Mouse (Mus musculus): Measurements from ENCODE around the gene Olfr1176. TPM values are rescaled to one million over a fixed set of nuclear protein-coding genes. Genes with fewer than 3 reads are reported as not detected.

The Olfr1176 gene
- polyA plus RNA-seq (2016; fragmentation: Nextera tagmentation; extraction: Ambion mirVana): not detected in 2 replicates

DNA sequence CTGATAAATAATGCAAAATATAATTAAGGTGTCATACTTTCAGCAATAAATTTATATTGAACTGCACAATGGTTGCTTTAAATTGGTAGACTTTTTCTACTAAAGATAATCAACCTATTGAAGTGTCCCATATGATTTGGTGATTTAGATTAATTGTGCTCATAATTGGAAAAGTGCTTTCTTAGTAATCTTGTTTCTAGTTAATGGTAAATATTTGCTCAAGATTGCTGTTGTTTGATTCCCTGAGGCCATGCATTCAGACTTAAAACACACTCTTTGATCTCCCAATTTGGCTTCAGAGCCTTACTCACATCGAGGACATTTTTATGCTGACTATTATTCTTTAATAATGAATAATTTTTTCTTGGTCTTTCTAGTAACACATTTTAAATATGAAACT, at the start of gene Olfr1176:
TSS of gene Olfr1176 (plus strand) at position 301 of the 400 bp plus-strand sequence.
- no peak within 1 kb of the TSS for H3K27ac ChIP-seq
- DNase-seq (ENCODE audit: low spot score): no peak
- no peaks in the 10 kb centered on the region for H3K4me1 ChIP-seq
- H3K9me3 ChIP-seq: no peaks in the 10 kb centered on the region
- 73% methylated on average over 1 of the region's 1 CpGs for WGBS
- no peaks in the 10 kb centered on the region for H3K27me3 ChIP-seq (ENCODE audit: insufficient read depth, poor library complexity, severe bottlenecking)
- H3K36me3 ChIP-seq: no peaks in the 10 kb centered on the region
- no peak within 1 kb of the TSS for H3K4me3 ChIP-seq

DNA sequence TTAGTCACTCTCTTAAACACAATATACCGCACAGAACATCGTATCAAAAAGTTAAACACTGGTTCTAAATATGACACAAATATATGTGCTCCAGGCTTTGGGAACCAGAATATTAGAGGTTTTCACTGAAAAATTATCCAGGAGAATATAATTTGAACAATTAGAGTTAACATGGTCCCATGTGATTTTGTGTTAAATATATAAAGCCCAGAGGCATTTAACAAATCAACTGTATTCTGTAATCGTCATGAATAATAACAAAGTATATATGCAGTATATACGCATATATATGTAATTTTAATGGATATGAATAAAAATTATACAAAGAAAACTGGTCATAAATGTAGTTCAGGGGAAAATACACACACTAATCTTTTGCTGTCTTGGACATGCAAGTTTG, 21.5 kb upstream of the Olfr1176 start, which contains the start of gene Olfr1174-ps:
TSS of gene Olfr1174-ps (minus strand) at position 101 of the 400 bp plus-strand sequence.
- Histone ChIP-seq H3K4me3 (no peak within 1 kb of the TSS), H3K36me3 (no peaks in the 10 kb centered on the region), H3K27me3 (ENCODE audit: insufficient read depth, poor library complexity, severe bottlenecking) (no peaks in the 10 kb centered on the region), H3K27ac (no peak within 1 kb of the TSS), H3K4me1 (no peaks in the 10 kb centered on the region), H3K9me3 (no peaks in the 10 kb centered on the region)
- 90% methylated on average over 4 of the region's 4 CpGs for WGBS
- no peak for DNase-seq (ENCODE audit: low spot score)

DNA sequence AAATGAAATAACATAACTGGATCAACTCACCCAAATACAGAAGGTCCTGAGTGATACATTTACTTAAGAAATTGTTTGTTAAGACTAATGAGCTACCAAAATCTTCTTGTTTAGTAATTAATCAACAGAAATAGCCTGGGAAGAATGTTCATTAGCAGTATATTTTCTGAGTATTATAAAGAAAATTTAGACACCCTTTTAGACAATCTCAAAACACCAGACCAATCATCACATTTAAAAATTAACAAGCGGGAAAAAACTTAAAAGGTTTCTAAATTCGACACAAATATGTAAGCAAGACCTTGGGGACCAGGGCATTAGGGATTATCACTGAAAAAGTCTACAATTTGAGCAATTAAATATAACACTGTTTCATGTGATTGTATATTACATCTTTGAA, 9.4 kb upstream of the Olfr1176 start, which contains the start of gene Olfr1175-ps:
TSS of gene Olfr1175-ps (minus strand) at position 101 of the 400 bp plus-strand sequence.
- Histone ChIP-seq H3K4me1 (no peaks in the 10 kb centered on the region), H3K27me3 (ENCODE audit: insufficient read depth, poor library complexity, severe bottlenecking) (no peaks in the 10 kb centered on the region), H3K27ac (no peak within 1 kb of the TSS), H3K4me3 (no peak within 1 kb of the TSS), H3K36me3 (no peaks in the 10 kb centered on the region), H3K9me3 (no peaks in the 10 kb centered on the region)
- WGBS: 76% methylated on average over 2 of the region's 2 CpGs
- no peak for DNase-seq (ENCODE audit: low spot score)

DNA sequence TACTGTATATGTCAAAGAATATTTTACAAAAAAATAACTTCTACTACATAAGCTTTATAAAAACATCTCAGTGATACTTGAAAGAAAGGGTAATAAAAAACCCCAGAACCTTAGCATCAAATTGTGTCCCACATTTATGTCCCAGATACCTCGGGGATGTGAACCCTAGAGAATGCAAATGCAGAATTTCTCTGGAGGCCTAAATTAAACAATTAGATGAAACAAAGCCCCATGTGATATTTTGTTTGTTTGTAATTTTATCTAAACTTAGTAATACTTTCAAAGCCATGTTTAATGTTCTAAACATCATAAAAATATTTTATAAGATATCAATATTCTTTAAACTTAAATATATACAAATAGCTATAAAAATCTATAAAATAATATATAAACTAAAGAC, 9.9 kb downstream of the Olfr1176 start, which contains the start of gene Olfr1177-ps:
TSS of gene Olfr1177-ps (minus strand) at position 101 of the 400 bp plus-strand sequence.
- DNase-seq (ENCODE audit: low spot score): no peak
- Histone ChIP-seq H3K36me3 (no peaks in the 10 kb centered on the region), H3K27ac (no peak within 1 kb of the TSS), H3K9me3 (no peaks in the 10 kb centered on the region), H3K4me1 (no peaks in the 10 kb centered on the region), H3K27me3 (ENCODE audit: insufficient read depth, poor library complexity, severe bottlenecking) (no peaks in the 10 kb centered on the region), H3K4me3 (no peak within 1 kb of the TSS)
- 67% methylated on average over 1 of the region's 1 CpGs for WGBS

DNA sequence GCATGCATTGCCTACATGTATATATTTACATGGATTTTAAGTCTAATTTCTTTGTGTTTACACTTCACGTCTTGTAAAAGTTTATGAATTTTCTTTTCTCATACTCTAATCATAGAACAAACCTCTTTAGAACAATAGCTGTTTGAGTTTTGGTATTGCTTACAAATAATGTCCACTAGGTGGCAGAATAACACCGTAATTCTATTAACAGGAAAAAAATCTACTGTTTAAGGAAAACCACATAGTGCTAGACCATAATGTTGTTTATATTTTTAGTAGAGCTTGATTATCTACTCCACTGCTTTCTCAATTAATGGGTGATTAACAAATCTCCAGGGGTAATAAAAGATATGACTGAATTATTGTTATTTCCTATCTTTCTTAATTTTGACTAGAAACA, 19.8 kb downstream of the Olfr1176 start:
- H3K4me1 ChIP-seq: no peaks in the 10 kb centered on the region
- H3K9me3 ChIP-seq: no peaks in the 10 kb centered on the region
- H3K36me3 ChIP-seq: no peaks in the 10 kb centered on the region
- no peak overlapping the region for H3K4me3 ChIP-seq
- no peak for DNase-seq (ENCODE audit: low spot score)
- no peak overlapping the region for H3K27ac ChIP-seq
- no peaks in the 10 kb centered on the region for H3K27me3 ChIP-seq (ENCODE audit: insufficient read depth, poor library complexity, severe bottlenecking)
- WGBS: 3% methylated on average over 2 of the region's 2 CpGs

DNA sequence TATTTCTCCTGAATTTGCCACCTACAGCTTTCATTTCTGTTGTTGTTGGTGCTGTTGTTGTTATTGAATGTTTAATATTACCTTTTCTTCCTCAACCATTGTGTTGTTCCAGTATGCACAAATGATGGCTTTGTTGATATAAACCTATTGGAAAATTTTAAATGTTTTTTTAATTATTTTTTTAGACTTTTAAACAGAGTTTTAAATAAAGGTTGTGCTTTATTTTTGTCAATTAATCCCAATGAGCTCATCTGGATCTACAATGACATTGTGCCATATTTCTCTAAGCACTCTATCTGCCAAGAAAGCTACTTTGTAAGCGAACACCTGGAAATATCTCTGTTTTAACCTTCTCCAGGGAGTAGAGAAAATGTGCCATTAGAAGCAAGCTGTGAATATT, 50.2 kb downstream of the Olfr1176 start, which contains the start of gene Olfr1178:
TSS of gene Olfr1178 (plus strand) at position 301 of the 400 bp plus-strand sequence.
- no peaks in the 10 kb centered on the region for H3K36me3 ChIP-seq
- no peak within 1 kb of the TSS for H3K4me3 ChIP-seq
- 88% methylated on average over 1 of the region's 1 CpGs for WGBS
- no peaks in the 10 kb centered on the region for H3K9me3 ChIP-seq
- H3K27ac ChIP-seq: no peak within 1 kb of the TSS
- H3K27me3 ChIP-seq (ENCODE audit: insufficient read depth, poor library complexity, severe bottlenecking): no peaks in the 10 kb centered on the region
- no peaks in the 10 kb centered on the region for H3K4me1 ChIP-seq
- DNase-seq (ENCODE audit: low spot score): no peak

Other genes with a start within 250 kb of the Olfr1176 start
- gene Olfr1164, start 242.8 kb upstream of the Olfr1176 start, polyA plus RNA-seq (2016; fragmentation: Nextera tagmentation; extraction: Ambion mirVana): not detected in 2 replicates
- not detected in 2 replicates for gene Olfr1166, start 208.4 kb upstream of the Olfr1176 start, polyA plus RNA-seq (2016; fragmentation: Nextera tagmentation; extraction: Ambion mirVana)
- gene Olfr1167, start 181.5 kb upstream of the Olfr1176 start, polyA plus RNA-seq (2016; fragmentation: Nextera tagmentation; extraction: Ambion mirVana): not detected in 2 replicates
- gene Olfr1168, start 154.8 kb upstream of the Olfr1176 start, polyA plus RNA-seq (2016; fragmentation: Nextera tagmentation; extraction: Ambion mirVana): not detected in 2 replicates
- not detected in 2 replicates for gene Olfr1170, start 108.4 kb upstream of the Olfr1176 start, polyA plus RNA-seq (2016; fragmentation: Nextera tagmentation; extraction: Ambion mirVana)
- gene Olfr1173, start 56.8 kb upstream of the Olfr1176 start, polyA plus RNA-seq (2016; fragmentation: Nextera tagmentation; extraction: Ambion mirVana): not detected in 2 replicates
- gene Olfr1174-ps, start 21.6 kb upstream of the Olfr1176 start, polyA plus RNA-seq (2016; fragmentation: Nextera tagmentation; extraction: Ambion mirVana): not detected in 2 replicates
- gene Olfr1175-ps, start 9.5 kb upstream of the Olfr1176 start, polyA plus RNA-seq (2016; fragmentation: Nextera tagmentation; extraction: Ambion mirVana): not detected in 2 replicates
- gene Olfr1177-ps, start 9.8 kb downstream of the Olfr1176 start, polyA plus RNA-seq (2016; fragmentation: Nextera tagmentation; extraction: Ambion mirVana): not detected in 2 replicates
- not detected in 2 replicates for gene Olfr1178, start 50.3 kb downstream of the Olfr1176 start, polyA plus RNA-seq (2016; fragmentation: Nextera tagmentation; extraction: Ambion mirVana)
- not detected in 2 replicates for gene Olfr1179, start 69.7 kb downstream of the Olfr1176 start, polyA plus RNA-seq (2016; fragmentation: Nextera tagmentation; extraction: Ambion mirVana)
- gene Olfr1180, start 82.4 kb downstream of the Olfr1176 start, polyA plus RNA-seq (2016; fragmentation: Nextera tagmentation; extraction: Ambion mirVana): not detected in 2 replicates
- gene Olfr1181, start 89.5 kb downstream of the Olfr1176 start, polyA plus RNA-seq (2016; fragmentation: Nextera tagmentation; extraction: Ambion mirVana): not detected in 2 replicates
- not detected in 2 replicates for gene Gm13757, start 112.4 kb downstream of the Olfr1176 start, polyA plus RNA-seq (2016; fragmentation: Nextera tagmentation; extraction: Ambion mirVana)
- gene Olfr1183, start 118.1 kb downstream of the Olfr1176 start, polyA plus RNA-seq (2016; fragmentation: Nextera tagmentation; extraction: Ambion mirVana): not detected in 2 replicates
- gene Olfr1184, start 146.9 kb downstream of the Olfr1176 start, polyA plus RNA-seq (2016; fragmentation: Nextera tagmentation; extraction: Ambion mirVana): not detected in 2 replicates
- not detected in 2 replicates for gene Olfr1185-ps1, start 156.6 kb downstream of the Olfr1176 start, polyA plus RNA-seq (2016; fragmentation: Nextera tagmentation; extraction: Ambion mirVana)
- gene Olfr1186, start 181.8 kb downstream of the Olfr1176 start, polyA plus RNA-seq (2016; fragmentation: Nextera tagmentation; extraction: Ambion mirVana): not detected in 2 replicates
- not detected in 2 replicates for gene Olfr1188, start 220.2 kb downstream of the Olfr1176 start, polyA plus RNA-seq (2016; fragmentation: Nextera tagmentation; extraction: Ambion mirVana)
- not detected in 2 replicates for gene Olfr1189, start 249.7 kb downstream of the Olfr1176 start, polyA plus RNA-seq (2016; fragmentation: Nextera tagmentation; extraction: Ambion mirVana)